Mouse (Mus musculus) forebrain, embryonic 10.5 days (tissue): ENCODE data around the gene Ighmbp2. TPM values are rescaled to one million over a fixed set of nuclear protein-coding genes. Genes with fewer than 3 reads are reported as not detected.
"Not testable (repeated sequence)": the region's sequence is repeated elsewhere in the genome, so short reads cannot be mapped to it uniquely, and the experiment has no call there.

Source experiments
- DNase-seq: peaks from one replicate; pipeline ENCODE4 v3.0.0-alpha.2; 2017; ENCODE audit warnings: low spot score; ENCODE audit errors: extremely low spot score
- H3K27ac ChIP-seq: fragments of 300-500 bp; sonication (generic); 2 replicates; pipeline ENCODE4 v1.5.1; 2016; ENCODE audit warnings: mild to moderate bottlenecking
- H3K27me3 ChIP-seq: fragments of 300-500 bp; sonication (generic); 2 replicates; pipeline ENCODE4 v1.6.1; 2016; ENCODE audit warnings: mild to moderate bottlenecking; ENCODE audit not compliant: poor library complexity, severe bottlenecking
- H3K36me3 ChIP-seq: fragments of 300-500 bp; sonication (generic); replicated peaks from 2 replicates; pipeline ENCODE4 v1.6.1; 2016; ENCODE audit warnings: mild to moderate bottlenecking, moderate library complexity
- H3K4me1 ChIP-seq: fragments of 300-500 bp; sonication (generic); 2 replicates; pipeline ENCODE4 v1.6.1; 2016
- H3K4me3 ChIP-seq: fragments of 300-500 bp; sonication (generic); 2 replicates; pipeline ENCODE4 v1.5.1; 2016; ENCODE audit warnings: mild to moderate bottlenecking, moderate library complexity
- H3K9me3 ChIP-seq: fragments of 300-500 bp; sonication (generic); 2 replicates; pipeline ENCODE4 v1.6.1; 2016; ENCODE audit warnings: mild to moderate bottlenecking, moderate library complexity
- whole genome bisulfite sequencing: fragments of 180-500 bp; shearing (Covaris S2); methylation state at CpG from one replicate; pipeline ENCODE4 v1.1.7; 2016; 5-methylcytosine and 5-hydroxymethylcytosine counted together
- microRNA-seq: library from miRNA; unstranded; fragments of <30 nt; microRNA quantifications from one replicate; pipeline ENCODE4, GENCODE M21; 2017
- polyA plus RNA-seq: library from polyadenylated mRNA; unstranded; fragments of >200 nt; fragmentation: Nextera tagmentation; extraction: Ambion mirVana; gene quantifications from 2 replicates; pipeline ENCODE4 v1.2.1, GENCODE M21; 2016

Ighmbp2 gene
- polyA plus RNA-seq, 1 experiment from 2014 or later: 11.5 TPM

DNA sequence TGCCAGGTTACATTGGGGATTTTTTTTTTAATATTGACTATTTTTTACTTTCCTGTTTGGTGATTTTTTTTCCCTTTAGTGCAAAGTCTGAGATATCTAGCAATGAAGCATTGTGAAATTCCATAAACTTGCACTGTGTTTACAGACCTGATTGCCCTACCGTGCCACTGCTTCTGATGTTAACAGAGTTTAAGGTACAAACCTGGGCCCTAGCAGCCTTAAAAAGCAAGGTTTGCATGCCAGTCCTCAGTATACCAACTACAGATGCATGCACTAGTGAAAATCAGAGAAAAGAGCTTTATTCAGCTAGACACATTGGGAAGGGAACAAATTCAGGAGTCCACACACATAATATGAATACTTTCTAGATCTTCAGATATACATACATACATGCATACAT lies 67.9 kb downstream of the Ighmbp2 start:
- not testable (repeated sequence) for H3K4me3 ChIP-seq, DNase-seq, H3K36me3 ChIP-seq, H3K27me3 ChIP-seq, H3K27ac ChIP-seq, H3K4me1 ChIP-seq, H3K9me3 ChIP-seq
- WGBS: 72% methylated on average over 1 of the region's 1 CpGs

Small RNA genes lying within 50 kb of the gene (microRNA-seq; reads per million reads assigned to microRNA genes)
- gene Mir6984: not detected

Other genes starting within 250 kb of the Ighmbp2 start
- 137 and 145 TPM in 2 replicates for gene Mrpl21, start 116 bp downstream of the Ighmbp2 start, polyA plus RNA-seq
- gene Cpt1a, start 39.3 kb upstream of the Ighmbp2 start, polyA plus RNA-seq: 5.5 and 6.0 TPM in 2 replicates
- 0.17 and 0.22 TPM in 2 replicates for gene Tesmin, start 105.8 kb upstream of the Ighmbp2 start, polyA plus RNA-seq
- 0.54 and 0.81 TPM in 2 replicates for gene Gal, start 131.5 kb upstream of the Ighmbp2 start, polyA plus RNA-seq